Mouse (Mus musculus) testis, adult 2 months (tissue): ENCODE results near the gene Rcc1. TPM values are rescaled to one million over a fixed set of nuclear protein-coding genes. Genes with fewer than 3 reads are reported as not detected.

ENCODE experiments used
- H3K27ac ChIP-seq: fragments of 200-500 bp; 2 replicates; pipeline ENCODE4 v1.5.1; 2012; ENCODE audit warnings: low read depth, low read length; ENCODE audit not compliant: control insufficient read depth, insufficient read depth
- H3K27me3 ChIP-seq: fragments of 200-500 bp; 2 replicates; pipeline ENCODE4 v1.6.1; 2012; ENCODE audit warnings: mild to moderate bottlenecking, low read length, moderate library complexity; ENCODE audit not compliant: control insufficient read depth, insufficient read depth
- H3K36me3 ChIP-seq: fragments of 200-500 bp; 2 replicates; pipeline ENCODE4 v1.6.1; 2012; ENCODE audit warnings: mild to moderate bottlenecking, low read length; ENCODE audit not compliant: control insufficient read depth, insufficient read depth
- H3K4me1 ChIP-seq: fragments of 200-500 bp; 2 replicates; pipeline ENCODE4 v1.6.1; 2012; ENCODE audit warnings: low read length; ENCODE audit not compliant: control insufficient read depth, insufficient read depth
- H3K4me3 ChIP-seq: fragments of 200-500 bp; 2 replicates; pipeline ENCODE4 v1.5.1; 2012; ENCODE audit warnings: low read depth, mild to moderate bottlenecking, low read length, moderate library complexity, mixed read lengths; ENCODE audit not compliant: control insufficient read depth
- CTCF ChIP-seq: fragments of 200-500 bp; IDR thresholded peaks from 2 replicates; pipeline ENCODE4 v1.5.1; 2012; ENCODE audit warnings: low read depth, mild to moderate bottlenecking, inconsistent platforms, low read length, moderate library complexity; ENCODE audit not compliant: control insufficient read depth, insufficient read depth, insufficient replicate concordance
- POLR2A ChIP-seq: fragments of 200-500 bp; IDR thresholded peaks from 2 replicates; pipeline ENCODE4 v1.6.1; 2012; ENCODE audit warnings: low read depth, mild to moderate bottlenecking, inconsistent platforms, low read length, moderate library complexity; ENCODE audit not compliant: control insufficient read depth
- polyA plus RNA-seq: library from polyadenylated mRNA; depleted of rRNA; stranded (reverse); fragments of >200 nt; gene quantifications from 2 replicates; pipeline ENCODE4 v1.2.3, GENCODE M21; 2012

Gene Rcc1
- polyA plus RNA-seq, 1 experiment, result 179 TPM

- Histone ChIP-seq H3K4me1 (peaks cover 3% of the 10 kb centered on the region), H3K4me3 (no peak overlapping the region), H3K27ac (no peak overlapping the region), H3K36me3 (peaks cover 2% of the 10 kb centered on the region; the same call in 1 of the 2 replicates), H3K27me3 (no peaks in the 10 kb centered on the region)
- TF ChIP-seq POLR2A, result no peak
Observed at GRCm38 (mm10) chr4:132332880-132333279, 20.5 kb downstream of the Rcc1 start.

GRCm38 (mm10) chr4:132331960-132332359, 21.4 kb downstream of the Rcc1 start:
- Histone ChIP-seq H3K27me3 (no peaks in the 10 kb centered on the region), H3K36me3 (peaks cover 2% of the 10 kb centered on the region; the same call in 1 of the 2 replicates), H3K27ac (no peak overlapping the region), H3K4me3 (no peak overlapping the region), H3K4me1 (peaks cover 3% of the 10 kb centered on the region)
- TF ChIP-seq POLR2A (no peak), CTCF (no peak)

- TF ChIP-seq CTCF (no peak), POLR2A (no peak)
- H3K27ac ChIP-seq, result peak overlapping the region; percentile 80
- peaks cover 3% of the 10 kb centered on the region for H3K4me1 ChIP-seq
- peaks cover 2% of the 10 kb centered on the region; the same call in 1 of the 2 replicates for H3K36me3 ChIP-seq
- H3K4me3 ChIP-seq, result peak overlapping the region; percentile 92
- no peaks in the 10 kb centered on the region for H3K27me3 ChIP-seq
Observed at GRCm38 (mm10) chr4:132329835-132330354, 23.5 kb downstream of the Rcc1 start.

- Histone ChIP-seq H3K36me3 (no peaks in the 10 kb centered on the region; the same call in 1 of the 2 replicates), H3K27me3 (no peaks in the 10 kb centered on the region), H3K27ac (peak within 1 kb of the TSS; percentile 80), H3K4me1 (peaks cover 3% of the 10 kb centered on the region), H3K4me3 (peak within 1 kb of the TSS; percentile 92)
- no peak for TF ChIP-seq CTCF
- TF ChIP-seq POLR2A, result peak; percentile 75
Observed at GRCm38 (mm10) chr4:132329115-132329834, 24.1 kb downstream of the Rcc1 start, which contains the start of gene Trnau1ap. Trnau1ap (minus strand) TSS chr4:132329538.

GRCm38 (mm10) chr4:132328391-132328982, 24.9 kb downstream of the Rcc1 start:
- Histone ChIP-seq H3K27me3 (no peaks in the 10 kb centered on the region), H3K27ac (no peak overlapping the region), H3K4me3 (peak overlapping the region; percentile 92), H3K36me3 (no peaks in the 10 kb centered on the region; the same call in 1 of the 2 replicates), H3K4me1 (peaks cover 3% of the 10 kb centered on the region)
- no peak for TF ChIP-seq POLR2A
- no peak for TF ChIP-seq CTCF

GRCm38 (mm10) chr4:132326481-132326880, 26.9 kb downstream of the Rcc1 start:
- Histone ChIP-seq H3K4me3 (no peak overlapping the region), H3K27ac (no peak overlapping the region), H3K27me3 (no peaks in the 10 kb centered on the region), H3K4me1 (peaks cover 3% of the 10 kb centered on the region), H3K36me3 (no peaks in the 10 kb centered on the region; the same call in 1 of the 2 replicates)
- TF ChIP-seq POLR2A (no peak), CTCF (no peak)

- H3K4me1 ChIP-seq, result no peaks in the 10 kb centered on the region
- H3K27ac ChIP-seq, result no peak overlapping the region
- peaks cover 3% of the 10 kb centered on the region for H3K36me3 ChIP-seq
- H3K4me3 ChIP-seq, result no peak overlapping the region
- H3K27me3 ChIP-seq, result no peaks in the 10 kb centered on the region
- TF ChIP-seq POLR2A (no peak), CTCF (no peak)
Observed at GRCm38 (mm10) chr4:132315711-132316110, 37.7 kb downstream of the Rcc1 start.
